ENCODE assay signal across 30 mouse cellular contexts in the genomic region with DNA sequence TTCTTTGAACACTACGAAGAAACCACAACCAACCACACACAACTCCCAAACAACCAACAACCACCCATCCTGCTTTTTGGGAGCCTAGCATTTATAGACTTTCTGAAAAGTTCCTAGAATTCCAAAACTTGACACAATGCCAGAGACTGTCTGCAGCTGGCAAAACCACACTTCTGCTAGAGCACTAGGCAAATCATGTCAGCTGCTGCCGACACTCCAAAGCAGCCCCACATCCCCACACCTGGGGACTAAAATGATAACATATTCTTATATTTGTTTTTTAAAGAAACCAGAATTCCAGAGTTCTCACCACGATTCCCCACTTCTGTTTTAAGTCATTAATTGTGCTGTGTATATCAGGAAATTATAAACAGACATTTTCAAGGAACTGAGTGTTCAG. TPM values are rescaled to one million over a fixed set of nuclear protein-coding genes. Genes with fewer than 3 reads are reported as not detected.
"Had no signal": no experiment of that assay in that cellular context is flagged by ENCODE, and none has a peak within 500 bp of the region (broad histone marks: within the 10 kb centered on the region; RNA-seq: fewer than 3 reads in every experiment).

No protein-coding gene starts in this region.

- H3K9me3 ChIP-seq: embryonic facial prominence, embryonic 10.5 days; embryonic facial prominence, embryonic 12.5 days; embryonic facial prominence, embryonic 13.5 days; embryonic facial prominence, embryonic 15.5 days; forebrain, embryonic 10.5 days; forebrain, embryonic 12.5 days; forebrain, embryonic 13.5 days; forebrain, embryonic 15.5 days had no signal

- DNase-seq: cerebellum, adult 8-10 months; cerebellum, adult 9-10 months; cerebellum, adult 9-11 months; cerebellum, postnatal 10 days; cerebellum, postnatal 14 days; cerebellum, postnatal 25 days; cerebellum, postnatal 36 days; embryo, embryonic 11 days; forebrain, postnatal 0 days; gastrocnemius, adult 2 months; gastrocnemius, postnatal 10 days; gastrocnemius, postnatal 14 days; gastrocnemius, postnatal 25 days; gastrocnemius, postnatal 36 days; heart, adult 11 months; heart, adult 18-20 months; heart, adult 2 months had no signal

- H3K4me3 ChIP-seq: embryonic facial prominence, embryonic 10.5 days; embryonic facial prominence, embryonic 12.5 days; embryonic facial prominence, embryonic 13.5 days; embryonic facial prominence, embryonic 15.5 days; erythroblast, embryonic 14.5 days; forebrain, embryonic 10.5 days; forebrain, embryonic 12.5 days; forebrain, embryonic 13.5 days; forebrain, embryonic 15.5 days; gastrocnemius, adult 2 months; heart, adult 2 months had no signal

- H3K27me3 ChIP-seq: forebrain, embryonic 13.5 days had no signal

- H3K4me2 ChIP-seq: embryonic facial prominence, embryonic 12.5 days; embryonic facial prominence, embryonic 13.5 days; embryonic facial prominence, embryonic 15.5 days; forebrain, embryonic 12.5 days; forebrain, embryonic 13.5 days; forebrain, embryonic 15.5 days had no signal

- ATAC-seq: forebrain, embryonic 13.5 days; forebrain, embryonic 14.5 days; forebrain, embryonic 15.5 days; forebrain, embryonic 16.5 days; forebrain, postnatal 0 days had no signal

- H3K4me1 ChIP-seq: forebrain, embryonic 13.5 days had no signal

- H3K36me3 ChIP-seq: embryonic facial prominence, embryonic 12.5 days; embryonic facial prominence, embryonic 13.5 days; embryonic facial prominence, embryonic 15.5 days had no signal

- H3K27ac ChIP-seq: embryonic facial prominence, embryonic 10.5 days; embryonic facial prominence, embryonic 12.5 days; embryonic facial prominence, embryonic 13.5 days; embryonic facial prominence, embryonic 15.5 days; forebrain, embryonic 10.5 days; forebrain, embryonic 12.5 days; forebrain, embryonic 13.5 days; forebrain, embryonic 15.5 days; gastrocnemius, adult 2 months; heart, adult 2 months had no signal

- H3K9ac ChIP-seq: embryonic facial prominence, embryonic 12.5 days; embryonic facial prominence, embryonic 13.5 days; embryonic facial prominence, embryonic 15.5 days; forebrain, embryonic 12.5 days; forebrain, embryonic 13.5 days; forebrain, embryonic 15.5 days; forebrain, postnatal 0 days had no signal

RNA-seq across cellular contexts. Expression of gene Scn8a, which starts 50.8 kb away (rescaled TPM):
- total RNA-seq: common myeloid progenitor, adult 5-6 weeks; granulocyte monocyte progenitor cell, adult 5-6 weeks; heart, adult 18-20 months had no signal
- polyA plus RNA-seq: erythroblast, embryonic 14.5 days; heart, adult 2 months had no signal
